Mouse (Mus musculus) small intestine, adult 2 months (tissue): ENCODE data around the gene Nck2.

Source experiments
- CTCF ChIP-seq: fragments of 200-500 bp; IDR thresholded peaks from 2 replicates; pipeline ENCODE4 v1.5.1; 2012; ENCODE audit warnings: low read depth, mild to moderate bottlenecking, control low read depth, inconsistent platforms, low read length, moderate library complexity, mixed read lengths; ENCODE audit not compliant: insufficient replicate concordance, insufficient read length; ENCODE audit errors: extremely low read depth
- POLR2A ChIP-seq: fragments of 200-500 bp; IDR thresholded peaks from 2 replicates; pipeline ENCODE4 v1.6.1; 2012; ENCODE audit warnings: low read depth, mild to moderate bottlenecking, control low read depth, inconsistent platforms, low read length, moderate library complexity

DNA sequence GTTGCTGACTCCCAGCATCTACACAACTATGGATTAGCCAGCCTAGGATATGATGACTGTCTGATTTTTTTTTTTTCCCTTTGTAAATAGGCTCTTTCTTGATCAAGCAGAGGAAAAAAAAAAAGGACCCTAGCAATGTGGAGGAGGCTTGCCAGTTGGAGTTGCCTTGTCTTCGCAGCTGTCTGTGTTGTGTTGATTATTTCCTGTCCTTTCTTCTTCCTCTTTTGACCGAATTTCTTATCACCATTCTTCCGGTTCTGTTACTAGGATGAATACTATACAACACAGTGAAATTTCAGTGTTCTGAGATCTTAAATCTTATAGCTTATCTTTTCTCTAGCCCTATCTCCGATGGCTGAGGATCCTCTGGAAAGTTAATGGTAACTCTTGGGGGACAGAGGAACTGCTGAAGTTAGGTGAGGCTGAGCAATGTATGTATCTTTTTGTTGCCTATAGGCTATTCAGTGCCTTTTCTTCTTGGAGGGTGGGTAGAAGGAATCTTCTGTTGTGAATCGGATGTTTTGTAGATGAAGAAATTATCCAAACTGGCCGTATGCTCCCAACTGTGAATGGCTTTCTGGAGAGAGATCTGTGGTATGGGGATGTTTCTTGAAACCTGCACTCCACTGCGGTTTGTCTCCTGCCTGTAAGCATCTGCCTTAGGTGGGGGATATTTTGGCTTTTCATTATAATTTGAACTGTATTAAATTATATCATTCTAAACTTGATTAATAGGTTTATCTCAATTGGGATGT is 12.8 kb downstream of the Nck2 start:
- no peak for TF ChIP-seq CTCF
- TF ChIP-seq POLR2A = no peak
